Mouse (Mus musculus) bone marrow, adult 2 months (tissue): Measurements from ENCODE around the gene Fgd6.

Experiments
- CTCF ChIP-seq: fragments of 200-500 bp; IDR thresholded peaks from 2 replicates; pipeline ENCODE4 v1.5.1; 2011; ENCODE audit warnings: low read length, control low read depth; ENCODE audit not compliant: control insufficient read depth, insufficient read depth
- POLR2A ChIP-seq: fragments of 200-500 bp; IDR thresholded peaks from 2 replicates; pipeline ENCODE4 v1.6.1; 2011; ENCODE audit warnings: low read depth, mild to moderate bottlenecking, control low read depth, low read length, borderline replicate concordance; ENCODE audit not compliant: control insufficient read depth

DNA sequence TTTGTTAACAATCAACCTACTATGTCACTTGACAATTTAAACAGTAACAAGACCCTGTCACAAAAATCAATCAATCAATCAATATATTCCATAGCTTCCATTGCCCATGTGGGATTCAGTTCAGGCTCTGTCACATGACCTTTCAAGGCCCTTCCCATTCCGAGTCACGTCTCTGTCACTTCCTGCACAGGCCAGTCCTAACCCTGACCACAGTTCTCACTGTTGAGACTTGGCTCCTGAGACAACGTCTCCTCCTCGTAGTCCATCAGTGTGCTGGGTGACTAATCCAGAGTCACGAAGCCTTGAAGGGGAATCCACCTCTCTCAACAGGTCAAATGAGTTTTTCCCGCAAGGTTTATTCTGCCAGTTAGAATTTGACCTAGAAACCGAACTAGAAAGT lies 138.9 kb downstream of the Fgd6 start:
- TF ChIP-seq CTCF (no peak), POLR2A (no peak)
